Mouse (Mus musculus): Measurements from ENCODE around the gene Gm17581. TPM values are rescaled to one million over a fixed set of nuclear protein-coding genes. Genes with fewer than 3 reads are reported as not detected.
"Not testable (repeated sequence)": the region's sequence is repeated elsewhere in the genome, so short reads cannot be mapped to it uniquely, and the experiment has no call there.

Gene Gm17581
- polyA plus RNA-seq, 2 experiments from 2014 or later = not detected

- no peak for ATAC-seq
Observed at GRCm38 (mm10) chr2:155737803-155738202, 2.1 kb upstream of the Gm17581 start.

- ATAC-seq = no peak
Observed at GRCm38 (mm10) chr2:155736936-155737335, 1.3 kb upstream of the Gm17581 start.

- ATAC-seq = no peak
Observed at GRCm38 (mm10) chr2:155735080-155735479, 586 bp downstream of the Gm17581 start.

GRCm38 (mm10) chr2:155729158-155729645 is 6.5 kb downstream of the Gm17581 start, which contains the start of gene Edem2:
Gene Edem2 (minus strand): TSS chr2:155729475.
- ATAC-seq = peak; percentile 98

- no peak for ATAC-seq
Observed at GRCm38 (mm10) chr2:155728742-155729141, 6.9 kb downstream of the Gm17581 start.

- no peak for ATAC-seq
Observed at GRCm38 (mm10) chr2:155727764-155728395, 7.8 kb downstream of the Gm17581 start.

- ATAC-seq = no peak
Observed at GRCm38 (mm10) chr2:155726302-155726701, 9.4 kb downstream of the Gm17581 start.

- no peak for ATAC-seq
Observed at GRCm38 (mm10) chr2:155724526-155724925, 11.1 kb downstream of the Gm17581 start.

GRCm38 (mm10) chr2:155724036-155724435 is 11.6 kb downstream of the Gm17581 start:
- no peak for ATAC-seq

GRCm38 (mm10) chr2:155720585-155720984 is 15.1 kb downstream of the Gm17581 start:
- ATAC-seq = peak; percentile 14

- ATAC-seq = no peak
Observed at GRCm38 (mm10) chr2:155717082-155717990, 18.3 kb downstream of the Gm17581 start.

GRCm38 (mm10) chr2:155710557-155710956 is 25.1 kb downstream of the Gm17581 start:
- no peak for ATAC-seq

GRCm38 (mm10) chr2:155707251-155707650 is 28.4 kb downstream of the Gm17581 start:
- no peak for ATAC-seq

GRCm38 (mm10) chr2:155703630-155704029 is 32.0 kb downstream of the Gm17581 start:
- ATAC-seq = no peak

GRCm38 (mm10) chr2:155701399-155701919 is 34.2 kb downstream of the Gm17581 start:
- ATAC-seq = no peak

- ATAC-seq = not testable (repeated sequence)
Observed at GRCm38 (mm10) chr2:155698443-155698842, 37.2 kb downstream of the Gm17581 start.

- ATAC-seq = no peak
Observed at GRCm38 (mm10) chr2:155696851-155697250, 38.8 kb downstream of the Gm17581 start.

GRCm38 (mm10) chr2:155696091-155696558 is 39.5 kb downstream of the Gm17581 start:
- ATAC-seq = peak; percentile 49

- ATAC-seq = no peak
Observed at GRCm38 (mm10) chr2:155695316-155695715, 40.4 kb downstream of the Gm17581 start.

- ATAC-seq = no peak
Observed at GRCm38 (mm10) chr2:155694564-155694963, 41.1 kb downstream of the Gm17581 start.

GRCm38 (mm10) chr2:155693136-155693535 is 42.5 kb downstream of the Gm17581 start:
- ATAC-seq = no peak

GRCm38 (mm10) chr2:155691723-155692493 is 43.8 kb downstream of the Gm17581 start, which contains the start of gene Trpc4ap:
Gene Trpc4ap (minus strand): TSS chr2:155692384.
- peak; percentile 96 for ATAC-seq

Data from activated CD4-positive, CD25-positive, alpha-beta regulatory T cell, adult 4 months (primary cell).